Mouse (Mus musculus) kidney, embryonic 16.5 days (tissue): Measurements from ENCODE around the gene Rybp. TPM values are rescaled to one million over a fixed set of nuclear protein-coding genes. Genes with fewer than 3 reads are reported as not detected.

Experiments used
- ATAC-seq: fragments of 200-750 bp; cut with Nextera tagmentation; 2 replicates; pipeline ENCODE4 v1.8.0; 2017; ENCODE audit warnings: moderate TSS enrichment; ENCODE audit not compliant: low FRiP score, low TSS enrichment
- H3K27ac ChIP-seq: fragments of 300-500 bp; sonication (generic); 2 replicates; pipeline ENCODE4 v1.5.1; 2014; ENCODE audit warnings: low read length
- H3K27me3 ChIP-seq: fragments of 300-500 bp; sonication (generic); 2 replicates; pipeline ENCODE4 v1.6.1; 2014; ENCODE audit warnings: low read length, control low read depth, mixed read lengths; ENCODE audit not compliant: insufficient read depth
- H3K36me3 ChIP-seq: fragments of 300-500 bp; sonication (generic); 2 replicates; pipeline ENCODE4 v1.6.1; 2014; ENCODE audit warnings: low read length, control low read depth, mixed read lengths; ENCODE audit not compliant: insufficient read depth
- H3K4me1 ChIP-seq: fragments of 300-500 bp; sonication (generic); 2 replicates; pipeline ENCODE4 v1.6.1; 2014; ENCODE audit warnings: low read length, control low read depth, mixed read lengths; ENCODE audit not compliant: insufficient read depth
- H3K4me2 ChIP-seq: fragments of 300-500 bp; sonication (generic); replicated peaks from 2 replicates; pipeline ENCODE4 v1.6.1; 2014; ENCODE audit warnings: low read depth, low read length
- H3K4me3 ChIP-seq: fragments of 300-500 bp; sonication (generic); 2 replicates; pipeline ENCODE4 v1.5.1; 2014; ENCODE audit warnings: mild to moderate bottlenecking, low read length
- H3K9ac ChIP-seq: fragments of 300-500 bp; sonication (generic); replicated peaks from 2 replicates; pipeline ENCODE4 v1.6.1; 2014; ENCODE audit warnings: low read length
- H3K9me3 ChIP-seq: fragments of 300-500 bp; sonication (generic); 2 replicates; pipeline ENCODE4 v1.6.1; 2016; ENCODE audit warnings: low read length, control low read depth
- WGBS: fragments of 180-500 bp; shearing (Covaris S2); extraction: QIAGEN DNeasy Blood & Tissue Kit; methylation state at CpG from one replicate; pipeline ENCODE4 v1.1.7; 2014; 5-methylcytosine and 5-hydroxymethylcytosine counted together
- polyA plus RNA-seq: library from polyadenylated mRNA; unstranded; fragments of >200 nt; fragmentation: Nextera tagmentation; extraction: Ambion mirVana; gene quantifications from 2 replicates; pipeline ENCODE4 v1.2.1, GENCODE M21; 2015

Rybp gene
- polyA plus RNA-seq, 1 experiment from 2014 or later = 18.0 TPM

DNA sequence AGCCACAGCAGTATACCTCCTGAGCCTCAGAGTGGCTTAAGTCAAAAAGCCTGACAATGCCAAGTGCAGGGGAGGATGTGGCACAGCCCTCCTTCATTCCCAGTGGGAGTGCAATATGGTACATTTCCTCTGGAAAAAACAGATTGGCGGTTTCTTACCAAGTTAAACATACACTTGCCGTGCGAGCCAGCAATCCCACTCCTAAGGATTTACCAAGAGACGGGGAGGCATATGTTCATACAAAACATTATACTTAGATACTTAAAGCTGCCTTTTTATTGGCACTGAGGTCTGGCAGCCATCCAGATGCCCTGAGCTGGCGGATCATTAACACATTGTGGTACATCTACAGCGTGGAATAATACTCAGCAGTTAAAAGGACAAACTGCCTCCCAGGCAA lies 5.1 kb upstream of the Rybp start:
- H3K4me1 ChIP-seq = peaks cover 9% of the 10 kb centered on the region
- WGBS = 86% methylated on average over 6 of the region's 6 CpGs
- H3K36me3 ChIP-seq = no peaks in the 10 kb centered on the region
- no peak overlapping the region for H3K4me3 ChIP-seq
- H3K9ac ChIP-seq = no peak overlapping the region
- no peak for ATAC-seq
- no peaks in the 10 kb centered on the region for H3K9me3 ChIP-seq
- peaks cover 12% of the 10 kb centered on the region; the same call in 1 of the 2 replicates for H3K27me3 ChIP-seq
- no peak overlapping the region for H3K27ac ChIP-seq
- no peak overlapping the region for H3K4me2 ChIP-seq

DNA sequence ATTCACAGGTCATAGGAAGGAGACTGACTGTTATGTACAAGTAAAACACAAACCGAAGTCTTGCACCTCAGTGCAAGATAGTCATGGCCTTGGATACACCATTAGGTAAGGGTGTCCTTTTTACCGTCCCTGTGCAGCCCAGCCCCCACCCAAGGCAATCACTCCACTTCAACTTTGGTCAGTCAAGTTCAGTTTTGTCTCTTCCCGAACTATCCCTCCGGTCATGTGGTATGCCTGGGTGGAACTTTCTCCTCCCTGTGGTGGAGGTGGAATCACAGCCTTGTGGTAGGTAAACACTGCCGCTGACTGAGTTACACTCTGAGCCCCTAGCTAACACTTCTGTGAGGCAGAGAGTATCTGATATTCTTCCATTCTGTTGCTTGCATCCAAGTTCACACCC lies 1.8 kb upstream of the Rybp start:
- H3K4me3 ChIP-seq = no peak overlapping the region
- no peak overlapping the region for H3K4me2 ChIP-seq
- no peaks in the 10 kb centered on the region for H3K36me3 ChIP-seq
- no peaks in the 10 kb centered on the region for H3K9me3 ChIP-seq
- 80% methylated on average over 5 of the region's 5 CpGs for WGBS
- peaks cover 23% of the 10 kb centered on the region for H3K4me1 ChIP-seq
- H3K27ac ChIP-seq = no peak overlapping the region
- ATAC-seq = no peak
- peaks cover 12% of the 10 kb centered on the region; the same call in 1 of the 2 replicates for H3K27me3 ChIP-seq
- no peak overlapping the region for H3K9ac ChIP-seq

DNA sequence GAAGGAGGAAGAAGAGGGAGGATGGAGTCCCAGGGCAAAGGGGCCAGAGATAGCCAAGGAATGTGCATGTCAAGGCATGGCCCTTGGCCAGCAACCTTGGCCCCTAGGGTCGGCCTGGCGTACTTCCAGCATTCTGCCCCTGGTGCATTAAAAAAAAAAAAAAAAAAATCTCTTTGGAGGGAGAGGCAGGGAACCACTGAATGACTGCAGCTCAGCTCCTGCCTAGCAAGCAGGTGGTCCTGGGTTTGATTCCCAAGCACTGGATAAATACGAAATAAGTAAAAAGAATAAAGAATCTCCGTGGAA lies 1.4 kb upstream of the Rybp start:
- Histone ChIP-seq H3K4me3 (no peak overlapping the region), H3K36me3 (no peaks in the 10 kb centered on the region), H3K9ac (no peak overlapping the region), H3K27ac (no peak overlapping the region), H3K4me1 (peaks cover 27% of the 10 kb centered on the region), H3K4me2 (peak overlapping the region; percentile 100; the same call in 1 of the 2 replicates), H3K9me3 (no peaks in the 10 kb centered on the region), H3K27me3 (peaks cover 12% of the 10 kb centered on the region; the same call in 1 of the 2 replicates)
- WGBS = 43% methylated on average over 4 of the region's 4 CpGs
- ATAC-seq = no peak

DNA sequence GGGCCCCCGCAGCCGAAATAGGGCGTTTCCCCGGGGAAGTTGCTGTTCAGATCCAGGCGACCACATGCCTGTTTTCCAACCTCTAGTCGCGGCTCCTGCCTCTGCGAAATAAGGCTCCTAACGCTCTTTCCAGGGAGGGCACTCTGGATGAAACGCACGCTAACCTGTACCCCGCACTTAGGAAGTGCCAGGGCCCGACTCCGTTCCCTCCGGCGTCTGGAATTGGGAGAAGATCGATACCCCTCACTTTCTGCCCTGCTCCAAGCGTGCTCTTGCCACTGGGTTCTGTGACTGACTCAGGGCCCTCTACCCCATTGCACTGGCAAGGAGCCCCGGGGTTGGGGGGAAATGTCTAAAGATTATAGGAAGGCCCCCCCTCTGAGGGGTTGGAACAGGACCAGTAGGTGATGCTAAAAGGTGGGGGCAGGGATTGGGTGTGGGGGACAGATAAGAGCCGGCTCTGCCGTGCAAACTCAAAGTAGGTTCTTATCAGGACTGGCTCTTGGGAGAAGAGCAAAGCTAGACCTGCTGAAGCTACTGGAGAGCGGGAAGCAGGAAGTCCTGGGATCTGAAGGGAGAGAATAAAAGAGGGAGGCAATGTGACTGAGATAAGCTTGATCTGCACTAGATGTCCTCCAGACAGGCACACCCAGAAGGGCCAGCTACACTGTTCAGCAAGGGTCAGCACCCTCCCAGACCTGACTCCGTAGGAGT lies 888 bp upstream of the Rybp start:
- peak overlapping the region; percentile 82 for H3K9ac ChIP-seq
- peaks cover 30% of the 10 kb centered on the region for H3K4me1 ChIP-seq
- ATAC-seq = peak; percentile 17; the same call in 1 of the 2 replicates
- peak overlapping the region; percentile 71 for H3K4me3 ChIP-seq
- WGBS = 2% methylated on average over 23 of the region's 23 CpGs
- H3K27me3 ChIP-seq = peaks cover 12% of the 10 kb centered on the region; the same call in 1 of the 2 replicates
- peak overlapping the region; percentile 35; the same call in 1 of the 2 replicates for H3K27ac ChIP-seq
- peak overlapping the region; percentile 100 for H3K4me2 ChIP-seq
- H3K9me3 ChIP-seq = no peaks in the 10 kb centered on the region
- H3K36me3 ChIP-seq = no peaks in the 10 kb centered on the region

DNA sequence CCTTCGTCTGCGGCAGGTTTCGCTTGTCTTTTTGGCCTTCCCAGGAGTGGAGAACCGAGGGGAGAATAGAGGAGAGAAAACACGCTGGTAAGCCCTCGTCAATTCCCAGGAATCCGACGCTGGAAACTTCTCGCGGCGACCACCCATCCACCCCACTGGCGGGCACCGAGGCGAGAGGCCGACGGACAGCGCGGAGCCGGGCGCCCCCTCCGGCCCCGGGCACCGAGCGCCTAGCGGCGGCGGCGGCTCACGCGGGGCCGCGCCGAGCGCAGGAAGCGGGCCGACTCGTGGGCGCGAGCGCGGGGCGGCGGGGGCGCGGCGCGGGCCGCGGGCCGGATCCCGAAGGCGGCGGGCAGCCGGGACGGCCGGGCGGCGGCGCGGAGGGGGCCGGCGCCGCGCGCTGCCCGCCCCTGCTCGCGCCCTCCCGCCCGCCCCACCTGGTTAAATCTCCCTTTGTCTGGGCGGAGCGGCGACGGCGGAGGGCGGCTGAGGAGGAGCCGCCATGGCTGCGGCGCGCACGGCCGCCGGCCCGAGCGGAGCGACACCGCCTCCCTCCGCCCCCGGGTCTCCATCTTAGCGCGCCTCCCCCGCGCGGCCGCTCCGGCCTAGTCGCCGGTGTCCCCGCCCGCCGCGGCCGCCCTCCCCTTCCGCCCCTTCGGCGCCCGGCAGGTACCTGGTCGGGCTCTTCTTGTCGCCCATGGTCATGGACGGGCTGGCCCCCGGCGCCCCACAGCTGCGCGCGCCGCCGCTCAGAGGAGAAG lies 532 bp downstream of the Rybp start:
- H3K4me3 ChIP-seq = peak overlapping the region; percentile 71
- H3K9ac ChIP-seq = peak overlapping the region; percentile 91
- H3K27me3 ChIP-seq = peaks cover 12% of the 10 kb centered on the region; the same call in 1 of the 2 replicates
- ATAC-seq = peak; percentile 75
- no peaks in the 10 kb centered on the region for H3K36me3 ChIP-seq
- peaks cover 30% of the 10 kb centered on the region for H3K4me1 ChIP-seq
- peak overlapping the region; percentile 87 for H3K4me2 ChIP-seq
- no peaks in the 10 kb centered on the region for H3K9me3 ChIP-seq
- peak overlapping the region; percentile 83 for H3K27ac ChIP-seq
- WGBS = under 1% methylated on average over 45 of the region's 117 CpGs

DNA sequence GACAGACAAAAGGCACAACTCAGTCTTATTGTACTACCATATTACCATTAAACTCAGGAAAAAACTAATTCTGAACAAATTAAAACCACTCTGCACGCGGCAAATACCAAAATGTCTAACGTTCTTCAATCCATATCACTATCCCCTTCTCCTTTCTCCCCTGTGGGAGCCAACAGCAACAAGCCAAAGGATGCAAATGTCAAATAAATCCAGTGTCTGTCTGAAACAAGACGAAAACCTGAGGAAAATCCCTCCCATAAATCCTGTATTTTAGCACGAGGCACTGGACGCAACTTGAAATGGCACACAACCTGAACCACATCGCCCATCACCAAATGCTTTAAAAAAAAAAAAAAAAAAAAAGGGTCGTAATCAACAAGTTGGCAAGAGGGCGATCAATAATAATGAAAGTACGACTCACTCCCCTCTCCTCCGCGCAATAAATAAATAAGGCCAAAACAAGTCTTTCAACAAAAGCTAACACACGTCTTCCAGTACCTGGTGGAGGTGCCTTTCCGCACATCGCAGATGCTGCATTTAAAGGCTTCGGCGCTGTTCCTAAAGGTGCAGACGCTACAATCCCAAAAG lies 1.2 kb downstream of the Rybp start:
- H3K27me3 ChIP-seq = peaks cover 12% of the 10 kb centered on the region; the same call in 1 of the 2 replicates
- H3K36me3 ChIP-seq = no peaks in the 10 kb centered on the region
- H3K4me3 ChIP-seq = peak overlapping the region; percentile 71
- no peak for ATAC-seq
- H3K4me2 ChIP-seq = peak overlapping the region; percentile 87
- H3K4me1 ChIP-seq = peaks cover 30% of the 10 kb centered on the region
- H3K9ac ChIP-seq = peak overlapping the region; percentile 91
- H3K9me3 ChIP-seq = no peaks in the 10 kb centered on the region
- peak overlapping the region; percentile 83 for H3K27ac ChIP-seq
- WGBS = under 1% methylated on average over 18 of the region's 18 CpGs

DNA sequence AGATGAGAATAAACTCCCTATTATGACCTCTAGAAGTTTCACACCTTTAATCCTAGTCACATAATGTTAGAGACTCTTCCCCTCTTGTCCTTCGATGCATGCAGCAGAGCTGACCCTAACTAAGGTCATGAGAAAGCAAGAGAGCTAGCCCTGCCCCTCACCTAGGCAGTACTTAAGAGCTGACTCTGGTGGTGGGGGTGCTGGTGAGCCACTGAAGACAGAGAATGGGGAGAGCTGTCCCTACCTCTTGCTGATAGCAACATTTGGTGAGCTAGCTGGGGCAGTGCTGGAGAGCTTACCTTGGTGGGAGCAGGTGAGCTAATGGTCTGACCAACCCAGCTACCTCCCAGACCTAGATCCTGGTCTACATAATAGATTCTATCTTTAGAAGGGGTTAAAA lies 8.4 kb downstream of the Rybp start:
- Histone ChIP-seq H3K36me3 (no peaks in the 10 kb centered on the region), H3K4me2 (no peak overlapping the region), H3K4me1 (peaks cover 36% of the 10 kb centered on the region), H3K9me3 (no peaks in the 10 kb centered on the region), H3K4me3 (no peak overlapping the region), H3K9ac (no peak overlapping the region), H3K27me3 (no peaks in the 10 kb centered on the region), H3K27ac (no peak overlapping the region)
- ATAC-seq = 0 out of 2 replicates have a peak, but pooled peaks have one; percentile 23
- 85% methylated on average over 1 of the region's 1 CpGs for WGBS

DNA sequence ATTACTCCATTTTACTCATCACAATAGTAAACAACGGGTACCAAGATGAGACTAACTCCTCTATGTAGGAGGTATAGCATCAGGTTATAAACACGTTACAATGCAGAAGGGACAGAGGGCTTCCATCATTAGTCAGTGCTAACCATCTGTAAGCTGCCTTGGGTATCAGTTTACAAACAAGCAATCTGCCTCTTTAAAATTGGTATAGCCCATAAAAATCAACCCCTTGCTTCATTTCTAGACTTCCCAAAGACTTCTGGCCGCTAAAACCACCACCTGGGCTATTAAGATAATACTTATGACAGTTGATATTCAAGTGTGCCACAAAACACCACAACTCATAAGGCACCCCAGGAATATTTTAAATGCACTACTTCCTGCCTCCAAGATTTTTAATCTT lies 10.9 kb downstream of the Rybp start:
- H3K4me3 ChIP-seq = no peak overlapping the region
- no peaks in the 10 kb centered on the region for H3K36me3 ChIP-seq
- no peak for ATAC-seq
- H3K27me3 ChIP-seq = no peaks in the 10 kb centered on the region
- H3K4me2 ChIP-seq = no peak overlapping the region
- no peaks in the 10 kb centered on the region for H3K9me3 ChIP-seq
- 49% methylated on average over 3 of the region's 3 CpGs for WGBS
- H3K9ac ChIP-seq = no peak overlapping the region
- H3K27ac ChIP-seq = no peak overlapping the region
- H3K4me1 ChIP-seq = peaks cover 35% of the 10 kb centered on the region

DNA sequence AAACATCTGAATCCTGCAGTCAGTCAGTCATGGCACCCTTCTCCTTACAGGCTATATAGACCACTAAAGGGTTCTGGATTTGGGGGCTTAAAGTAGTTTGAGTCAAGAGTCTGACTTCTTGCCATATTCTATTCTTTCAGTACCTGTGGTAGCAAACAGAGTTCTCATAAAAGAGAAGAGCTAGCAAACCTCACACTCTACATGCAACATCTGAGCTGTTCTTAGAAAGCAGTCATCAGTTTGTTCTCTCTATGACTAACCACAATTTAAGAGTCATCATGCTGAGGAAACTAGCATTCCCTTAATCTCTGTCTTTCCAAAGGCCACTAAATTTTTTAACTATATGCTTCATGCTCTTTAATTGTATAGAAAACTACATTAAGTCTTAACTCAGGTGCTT lies 11.6 kb downstream of the Rybp start:
- ATAC-seq = no peak
- H3K9me3 ChIP-seq = no peaks in the 10 kb centered on the region
- H3K4me1 ChIP-seq = peaks cover 35% of the 10 kb centered on the region
- no peaks in the 10 kb centered on the region for H3K36me3 ChIP-seq
- no peaks in the 10 kb centered on the region for H3K27me3 ChIP-seq
- H3K4me2 ChIP-seq = no peak overlapping the region
- no peak overlapping the region for H3K27ac ChIP-seq
- no peak overlapping the region for H3K9ac ChIP-seq
- H3K4me3 ChIP-seq = no peak overlapping the region

DNA sequence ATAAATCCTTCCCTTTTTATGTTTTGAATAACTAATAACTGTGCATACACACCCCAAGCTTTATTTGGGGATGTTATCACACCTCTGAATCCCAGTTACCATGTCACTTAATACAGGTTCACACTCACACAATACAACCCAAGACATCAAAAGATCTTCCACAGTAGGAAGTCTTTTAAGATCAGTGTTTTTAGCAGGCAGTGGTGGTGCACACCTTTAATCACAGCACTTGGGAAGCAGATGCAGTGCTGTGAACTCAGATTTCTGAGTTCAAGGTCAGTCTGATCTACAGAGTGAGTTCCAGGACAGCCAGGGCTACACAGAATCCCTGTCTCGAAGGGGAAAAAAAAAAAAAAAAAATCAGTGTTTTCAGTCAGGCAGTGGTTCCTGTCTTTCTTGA lies 13.7 kb downstream of the Rybp start:
- no peak for ATAC-seq
- Histone ChIP-seq H3K4me1 (peaks cover 22% of the 10 kb centered on the region), H3K4me3 (no peak overlapping the region), H3K9ac (no peak overlapping the region), H3K4me2 (no peak overlapping the region), H3K27ac (no peak overlapping the region), H3K36me3 (no peaks in the 10 kb centered on the region), H3K27me3 (no peaks in the 10 kb centered on the region), H3K9me3 (no peaks in the 10 kb centered on the region)
- 40% methylated on average over 1 of the region's 1 CpGs for WGBS
